Mouse (Mus musculus): ENCODE results near the gene Ier5. TPM values are rescaled to one million over a fixed set of nuclear protein-coding genes. Genes with fewer than 3 reads are reported as not detected.

The Ier5 gene
- 100 to 1,000 TPM; 179 to 190 TPM for total RNA-seq (2023)

DNA sequence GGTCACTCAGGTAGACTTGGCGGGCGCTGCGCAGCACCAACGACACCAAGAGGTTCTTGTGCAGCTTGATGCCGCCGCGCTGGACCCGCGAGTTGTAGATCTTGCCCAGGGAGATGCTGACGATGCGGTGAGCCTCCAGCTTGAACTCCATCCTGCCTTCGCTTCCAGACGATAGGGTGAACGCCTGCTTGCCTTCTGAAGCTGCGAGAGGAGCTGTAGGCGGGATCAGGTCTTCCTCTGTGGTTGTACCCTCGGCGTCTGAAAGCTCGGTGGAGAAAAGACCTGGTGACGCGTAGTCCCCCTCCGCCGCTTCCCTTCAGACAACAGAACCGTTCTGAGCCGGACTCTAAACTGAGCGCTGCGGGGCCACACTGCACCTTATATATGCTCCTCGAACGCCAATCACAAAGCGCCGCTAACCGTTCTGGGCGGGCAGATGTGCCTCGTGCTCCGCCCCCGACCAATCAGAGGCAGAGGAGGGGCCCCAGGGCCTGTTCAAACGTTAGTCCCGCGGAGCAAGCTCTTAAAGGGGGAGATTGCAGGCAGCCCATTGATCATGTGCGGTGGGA, at the start of gene Ier5:
TSS of gene Ier5 (minus strand) at position 357 of the 569 bp plus-strand sequence.

DNA sequence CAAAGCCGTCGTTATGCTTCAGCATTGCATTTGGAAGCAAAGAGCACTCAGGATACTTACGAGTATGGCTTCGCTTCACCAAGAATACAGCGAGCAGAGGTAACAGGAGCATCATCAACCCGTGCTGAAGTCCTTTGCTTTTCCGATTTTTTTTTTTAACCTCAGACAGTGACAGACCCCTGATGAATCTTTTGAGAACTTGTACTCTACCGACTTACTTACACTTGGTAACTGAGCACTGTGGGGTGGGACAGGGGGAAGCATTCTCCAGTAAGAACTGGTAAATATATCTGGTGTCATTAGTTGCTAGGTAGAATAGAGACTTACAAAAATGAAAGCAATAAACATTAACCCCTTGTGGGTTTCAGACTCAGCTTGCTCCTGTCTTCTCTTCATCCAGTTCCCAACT, 47.1 kb upstream of the Ier5 start, which contains the start of gene Mr1:
TSS of gene Mr1 (minus strand) at position 243 of the 409 bp plus-strand sequence.

Other genes starting within 250 kb of the Ier5 start
- 1 to 10 TPM; 1.7 to 2.3 TPM for gene Cacna1e, start 215.1 kb downstream of the Ier5 start, total RNA-seq (2023)
- 1 to 10 TPM; 1.3 to 2.2 TPM for gene Mr1, start 47.2 kb upstream of the Ier5 start, total RNA-seq (2023)
- 10 to 100 TPM; 28.7 to 32.3 TPM for gene Stx6, start 59.1 kb upstream of the Ier5 start, total RNA-seq (2023)
- not detected for gene BC034090, start 144.8 kb upstream of the Ier5 start, total RNA-seq (2023)